Mouse (Mus musculus): Measurements from ENCODE around the gene Stip1. TPM values are rescaled to one million over a fixed set of nuclear protein-coding genes. Genes with fewer than 3 reads are reported as not detected.

Stip1 gene
- polyA plus RNA-seq (2012; rRNA removed), result 124 and 170 TPM in 2 replicates
- 200 and 205 TPM in 2 replicates for polyA plus RNA-seq (2014; fragmentation: Nextera tagmentation; extraction: Ambion mirVana)

DNA sequence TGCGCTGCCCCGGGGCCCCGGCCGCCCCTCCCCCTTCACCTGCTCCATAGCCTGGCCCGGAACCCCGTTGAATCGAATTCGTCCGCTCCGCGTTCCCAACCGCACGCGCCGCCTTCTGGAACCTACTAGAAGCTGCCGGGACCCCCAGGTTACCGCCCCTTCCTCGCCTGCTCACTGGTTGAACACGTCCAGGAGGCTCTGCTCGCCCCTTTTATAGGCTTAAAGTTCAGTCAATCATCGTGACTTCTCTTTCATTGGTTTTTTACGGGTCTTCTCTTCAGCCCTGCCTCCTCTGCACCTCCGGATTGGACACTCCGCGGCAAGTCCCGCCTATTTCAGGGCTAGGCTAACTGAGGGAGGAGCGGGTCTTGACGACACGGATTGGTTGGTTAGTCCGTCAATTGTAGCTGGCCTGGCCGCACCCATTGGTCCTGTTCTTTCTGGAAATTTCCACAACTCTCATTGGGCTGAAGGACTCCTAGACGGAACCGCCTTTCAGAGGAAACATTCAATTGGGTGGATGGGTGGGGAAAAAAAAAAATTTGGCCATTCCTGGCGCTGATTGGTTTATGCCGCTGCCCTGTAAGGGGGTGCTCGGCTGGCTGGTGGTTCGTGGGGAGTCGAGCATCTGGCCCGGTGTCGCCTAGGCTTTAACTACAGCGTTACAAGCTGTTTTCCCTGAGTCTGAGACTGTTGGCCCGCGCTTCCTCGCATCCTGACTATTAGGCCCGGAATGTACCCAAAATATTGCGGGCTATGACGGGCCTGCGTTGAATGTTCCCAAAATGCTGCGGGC lies at the start of gene Stip1:
TSS of gene Stip1 (minus strand) at position 127 of the 796 bp plus-strand sequence.
- H3K36me3 ChIP-seq (ENCODE audit: control insufficient read depth, insufficient read depth, low read length), result peaks cover 13% of the 10 kb centered on the region
- peak; percentile 99 for ATAC-seq (ENCODE audit: low FRiP score, low read depth)
- under 1% methylated on average over 49 of the region's 49 CpGs for WGBS
- TF ChIP-seq POLR2A (IDR thresholded peaks at IDR 0.05; ENCODE audit: borderline replicate concordance, extremely low read depth, insufficient read depth, insufficient read length), result peak; percentile 78; the same call in 1 of the 2 replicates
- H3K4me2 ChIP-seq (replicated peaks; ENCODE audit: low read depth, low read length, severe bottlenecking), result peak within 1 kb of the TSS; percentile 83
- peaks cover 11% of the 10 kb centered on the region for H3K4me1 ChIP-seq (ENCODE audit: control insufficient read depth, insufficient read depth, low read length)
- no peaks in the 10 kb centered on the region for H3K9me3 ChIP-seq (ENCODE audit: control insufficient read depth, low read length)
- H3K9ac ChIP-seq (ENCODE audit: low read depth, low read length, severe bottlenecking), result peak within 1 kb of the TSS; percentile 92
- DNase-seq (ENCODE audit: low spot score), result peak; percentile 100
- peak within 1 kb of the TSS; percentile 89 for H3K27ac ChIP-seq (replicated peaks; ENCODE audit: low read depth, low read length)
- peak within 1 kb of the TSS; percentile 93 for H3K4me3 ChIP-seq (replicated peaks; ENCODE audit: low read length)
- H3K27me3 ChIP-seq (ENCODE audit: control insufficient read depth, insufficient read depth, low read length), result no peaks in the 10 kb centered on the region

- DNase-seq (ENCODE audit: low spot score) (no peak), ATAC-seq (ENCODE audit: low FRiP score, low read depth) (no peak)
- no peak overlapping the region for H3K4me2 ChIP-seq (replicated peaks; ENCODE audit: low read depth, low read length, severe bottlenecking)
- TF ChIP-seq POLR2A (IDR thresholded peaks at IDR 0.05; ENCODE audit: borderline replicate concordance, extremely low read depth, insufficient read depth, insufficient read length), result no peak
- no peak overlapping the region for H3K27ac ChIP-seq (replicated peaks; ENCODE audit: low read depth, low read length)
- H3K27me3 ChIP-seq (ENCODE audit: control insufficient read depth, insufficient read depth, low read length), result no peaks in the 10 kb centered on the region; the same call in 1 of the 2 replicates
- no peak overlapping the region for H3K9ac ChIP-seq (ENCODE audit: low read depth, low read length, severe bottlenecking)
- no peaks in the 10 kb centered on the region for H3K36me3 ChIP-seq (ENCODE audit: control insufficient read depth, insufficient read depth, low read length)
- H3K4me3 ChIP-seq (replicated peaks; ENCODE audit: low read length), result no peak overlapping the region
- peaks cover 36% of the 10 kb centered on the region for H3K4me1 ChIP-seq (ENCODE audit: control insufficient read depth, insufficient read depth, low read length)
- WGBS, result 68% methylated on average over 5 of the region's 5 CpGs
- no peaks in the 10 kb centered on the region for H3K9me3 ChIP-seq (ENCODE audit: control insufficient read depth, low read length)
Observed at GRCm38 (mm10) chr19:7089050-7089449, 49.3 kb upstream of the Stip1 start.

GRCm38 (mm10) chr19:7088558-7088957 lies 48.8 kb upstream of the Stip1 start:
- Histone ChIP-seq H3K36me3 (ENCODE audit: control insufficient read depth, insufficient read depth, low read length) (no peaks in the 10 kb centered on the region), H3K4me3 (replicated peaks; ENCODE audit: low read length) (no peak overlapping the region), H3K9me3 (ENCODE audit: control insufficient read depth, low read length) (no peaks in the 10 kb centered on the region), H3K4me1 (ENCODE audit: control insufficient read depth, insufficient read depth, low read length) (peaks cover 38% of the 10 kb centered on the region), H3K9ac (ENCODE audit: low read depth, low read length, severe bottlenecking) (no peak overlapping the region), H3K4me2 (replicated peaks; ENCODE audit: low read depth, low read length, severe bottlenecking) (no peak overlapping the region), H3K27me3 (ENCODE audit: control insufficient read depth, insufficient read depth, low read length) (no peaks in the 10 kb centered on the region; the same call in 1 of the 2 replicates), H3K27ac (replicated peaks; ENCODE audit: low read depth, low read length) (no peak overlapping the region)
- DNase-seq (ENCODE audit: low spot score) (no peak), ATAC-seq (ENCODE audit: low FRiP score, low read depth) (no peak)
- no peak for TF ChIP-seq POLR2A (IDR thresholded peaks at IDR 0.05; ENCODE audit: borderline replicate concordance, extremely low read depth, insufficient read depth, insufficient read length)
- WGBS, result 16% methylated on average over 9 of the region's 9 CpGs

DNA sequence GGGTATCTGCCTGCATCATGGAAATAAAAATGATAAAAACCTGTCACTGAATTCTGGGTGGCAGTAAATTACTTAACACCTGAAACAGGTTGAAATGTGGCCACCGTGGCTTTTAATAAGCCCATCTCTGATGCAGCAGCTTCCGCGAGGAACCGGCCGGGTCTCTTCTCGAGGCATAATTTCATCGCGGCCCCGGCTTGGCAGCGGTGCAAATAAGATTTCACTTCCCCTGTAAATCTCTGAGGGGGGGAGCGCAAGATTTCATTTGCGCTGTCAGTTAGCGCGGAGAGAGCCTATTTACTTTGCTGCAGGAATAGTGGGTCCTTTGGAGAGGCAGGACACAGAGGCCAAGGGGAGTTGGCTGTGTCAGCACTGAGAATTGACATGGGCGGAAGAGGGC lies 45.0 kb upstream of the Stip1 start:
- Histone ChIP-seq H3K9me3 (ENCODE audit: control insufficient read depth, low read length) (no peaks in the 10 kb centered on the region), H3K4me2 (replicated peaks; ENCODE audit: low read depth, low read length, severe bottlenecking) (no peak overlapping the region), H3K36me3 (ENCODE audit: control insufficient read depth, insufficient read depth, low read length) (no peaks in the 10 kb centered on the region), H3K4me1 (ENCODE audit: control insufficient read depth, insufficient read depth, low read length) (peaks cover 33% of the 10 kb centered on the region), H3K27me3 (ENCODE audit: control insufficient read depth, insufficient read depth, low read length) (no peaks in the 10 kb centered on the region; the same call in 1 of the 2 replicates), H3K9ac (ENCODE audit: low read depth, low read length, severe bottlenecking) (no peak overlapping the region), H3K4me3 (replicated peaks; ENCODE audit: low read length) (no peak overlapping the region), H3K27ac (replicated peaks; ENCODE audit: low read depth, low read length) (no peak overlapping the region)
- 52% methylated on average over 15 of the region's 15 CpGs for WGBS
- DNase-seq (ENCODE audit: low spot score), result no peak
- TF ChIP-seq POLR2A (IDR thresholded peaks at IDR 0.05; ENCODE audit: borderline replicate concordance, extremely low read depth, insufficient read depth, insufficient read length), result no peak
- ATAC-seq (ENCODE audit: low FRiP score, low read depth), result no peak

DNA sequence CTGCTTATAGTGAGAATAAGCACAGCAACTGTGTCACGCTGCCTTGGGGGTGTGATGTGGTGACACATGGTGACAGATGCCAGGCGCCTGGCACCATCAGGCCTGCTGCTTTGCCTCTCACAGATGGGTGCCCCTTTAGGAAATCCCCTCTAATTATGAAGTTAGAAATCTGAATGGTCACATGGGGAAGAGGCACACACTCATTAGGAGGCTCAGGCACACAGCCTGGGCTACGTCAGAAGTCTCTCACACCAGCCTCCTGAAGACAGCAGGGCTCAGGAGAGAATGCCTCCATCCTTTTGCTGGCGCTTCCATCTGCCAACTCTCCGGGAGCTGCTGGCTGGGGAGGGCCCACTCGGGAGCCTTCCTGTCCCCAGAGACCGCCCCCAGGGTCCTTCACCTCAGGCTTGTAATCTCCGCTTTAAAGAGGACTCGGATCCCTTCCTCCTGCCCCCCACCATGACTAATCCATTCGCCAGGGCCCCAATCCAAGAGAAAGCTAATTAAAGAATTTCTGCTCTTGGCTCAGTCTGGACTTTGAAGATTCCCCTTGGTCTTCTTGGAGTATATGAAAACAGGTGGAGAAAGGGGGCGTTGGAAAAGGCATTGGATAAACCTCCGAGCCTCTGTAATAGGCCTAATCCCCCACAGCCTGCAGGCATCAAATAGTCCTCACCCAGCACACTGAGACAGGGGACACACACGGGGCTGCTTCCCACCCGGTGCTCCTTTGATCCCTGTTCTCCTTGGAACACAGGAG lies 43.4 kb upstream of the Stip1 start:
- no peaks in the 10 kb centered on the region; the same call in 1 of the 2 replicates for H3K27me3 ChIP-seq (ENCODE audit: control insufficient read depth, insufficient read depth, low read length)
- H3K4me2 ChIP-seq (replicated peaks; ENCODE audit: low read depth, low read length, severe bottlenecking), result no peak overlapping the region
- H3K9ac ChIP-seq (ENCODE audit: low read depth, low read length, severe bottlenecking), result no peak overlapping the region
- H3K4me1 ChIP-seq (ENCODE audit: control insufficient read depth, insufficient read depth, low read length), result peaks cover 28% of the 10 kb centered on the region
- DNase-seq (ENCODE audit: low spot score) (no peak), ATAC-seq (ENCODE audit: low FRiP score, low read depth) (peak; percentile 28; the same call in 1 of the 2 replicates)
- 28% methylated on average over 14 of the region's 14 CpGs for WGBS
- H3K4me3 ChIP-seq (replicated peaks; ENCODE audit: low read length), result no peak overlapping the region
- no peaks in the 10 kb centered on the region for H3K9me3 ChIP-seq (ENCODE audit: control insufficient read depth, low read length)
- no peaks in the 10 kb centered on the region for H3K36me3 ChIP-seq (ENCODE audit: control insufficient read depth, insufficient read depth, low read length)
- H3K27ac ChIP-seq (replicated peaks; ENCODE audit: low read depth, low read length), result no peak overlapping the region
- TF ChIP-seq POLR2A (IDR thresholded peaks at IDR 0.05; ENCODE audit: borderline replicate concordance, extremely low read depth, insufficient read depth, insufficient read length), result no peak

Measured in limb, embryonic 14.5 days (tissue).